Mouse (Mus musculus): ENCODE results near the gene Erbb2. TPM values are rescaled to one million over a fixed set of nuclear protein-coding genes. Genes with fewer than 3 reads are reported as not detected.
A peak's percentile ranks its signal among the peaks of the same experiment; 100 is the strongest.

Gene Erbb2
- 23.3 TPM in 2 replicates for polyA plus RNA-seq (2016; fragmentation: Nextera tagmentation; extraction: Ambion mirVana)

GRCm38 (mm10) chr11:98412273-98412796 is at the start of gene Erbb2:
Erbb2 (plus strand) TSS chr11:98412470.
- Histone ChIP-seq H3K9me3 (no peaks in the 10 kb centered on the region), H3K4me1 (replicated peaks) (peaks cover 61% of the 10 kb centered on the region), H3K27me3 (ENCODE audit: insufficient read depth, poor library complexity, severe bottlenecking) (peaks cover 56% of the 10 kb centered on the region), H3K27ac (peak within 1 kb of the TSS; percentile 93), H3K36me3 (no peaks in the 10 kb centered on the region), H3K4me3 (peak within 1 kb of the TSS; percentile 76)
- DNase-seq (ENCODE audit: low spot score) = peak; percentile 85
- WGBS = under 1% methylated on average over 49 of the region's 49 CpGs

GRCm38 (mm10) chr11:98363817-98364216 is 48.5 kb upstream of the Erbb2 start:
- 87% methylated on average over 5 of the region's 5 CpGs for WGBS
- Histone ChIP-seq H3K27ac (no peak overlapping the region), H3K27me3 (ENCODE audit: insufficient read depth, poor library complexity, severe bottlenecking) (no peaks in the 10 kb centered on the region), H3K9me3 (no peaks in the 10 kb centered on the region), H3K4me3 (no peak overlapping the region), H3K4me1 (replicated peaks) (peaks cover 40% of the 10 kb centered on the region), H3K36me3 (peaks cover 13% of the 10 kb centered on the region; the same call in 1 of the 2 replicates)
- no peak for DNase-seq (ENCODE audit: low spot score)

- 96% methylated on average over 5 of the region's 5 CpGs for WGBS
- Histone ChIP-seq H3K4me3 (no peak overlapping the region), H3K27me3 (ENCODE audit: insufficient read depth, poor library complexity, severe bottlenecking) (no peaks in the 10 kb centered on the region), H3K4me1 (replicated peaks) (peaks cover 34% of the 10 kb centered on the region), H3K27ac (no peak overlapping the region), H3K9me3 (no peaks in the 10 kb centered on the region), H3K36me3 (peaks cover 13% of the 10 kb centered on the region; the same call in 1 of the 2 replicates)
- no peak for DNase-seq (ENCODE audit: low spot score)
These were observed 47.9 kb upstream of the Erbb2 start for GRCm38 (mm10) chr11:98364410-98364809.

- no peaks in the 10 kb centered on the region for H3K9me3 ChIP-seq
These were observed 46.0 kb upstream of the Erbb2 start for GRCm38 (mm10) chr11:98366290-98366689.

GRCm38 (mm10) chr11:98367171-98367862 is 45.0 kb upstream of the Erbb2 start:
- no peaks in the 10 kb centered on the region for H3K9me3 ChIP-seq
- 84% methylated on average over 10 of the region's 10 CpGs for WGBS

More at GRCm38 (mm10) chr11:98366290-98366689, 46.0 kb upstream of the Erbb2 start:
- WGBS = 80% methylated on average over 10 of the region's 10 CpGs
- H3K4me1 ChIP-seq (replicated peaks) = peaks cover 32% of the 10 kb centered on the region
- H3K27me3 ChIP-seq (ENCODE audit: insufficient read depth, poor library complexity, severe bottlenecking) = no peaks in the 10 kb centered on the region
- no peak overlapping the region for H3K27ac ChIP-seq
- H3K4me3 ChIP-seq = no peak overlapping the region
- DNase-seq (ENCODE audit: low spot score) = no peak
- peaks cover 13% of the 10 kb centered on the region; the same call in 1 of the 2 replicates for H3K36me3 ChIP-seq

GRCm38 (mm10) chr11:98367863-98368186 is 44.4 kb upstream of the Erbb2 start:
- H3K4me1 ChIP-seq (replicated peaks) = peaks cover 32% of the 10 kb centered on the region
- no peak overlapping the region for H3K27ac ChIP-seq
- no peak overlapping the region for H3K4me3 ChIP-seq
- H3K27me3 ChIP-seq (ENCODE audit: insufficient read depth, poor library complexity, severe bottlenecking) = no peaks in the 10 kb centered on the region
- no peak for DNase-seq (ENCODE audit: low spot score)
- peaks cover 13% of the 10 kb centered on the region; the same call in 1 of the 2 replicates for H3K36me3 ChIP-seq
- 90% methylated on average over 7 of the region's 7 CpGs for whole genome bisulfite sequencing
- H3K9me3 ChIP-seq = no peaks in the 10 kb centered on the region

More at GRCm38 (mm10) chr11:98367171-98367862, 45.0 kb upstream of the Erbb2 start:
- DNase-seq (ENCODE audit: low spot score) = no peak
- Histone ChIP-seq H3K27ac (no peak overlapping the region), H3K27me3 (ENCODE audit: insufficient read depth, poor library complexity, severe bottlenecking) (no peaks in the 10 kb centered on the region), H3K4me3 (no peak overlapping the region), H3K36me3 (peaks cover 13% of the 10 kb centered on the region; the same call in 1 of the 2 replicates), H3K4me1 (replicated peaks) (peaks cover 32% of the 10 kb centered on the region)

- Histone ChIP-seq H3K27me3 (ENCODE audit: insufficient read depth, poor library complexity, severe bottlenecking) (no peaks in the 10 kb centered on the region), H3K27ac (no peak overlapping the region), H3K36me3 (peaks cover 16% of the 10 kb centered on the region), H3K4me1 (replicated peaks) (peaks cover 35% of the 10 kb centered on the region), H3K4me3 (no peak overlapping the region), H3K9me3 (no peaks in the 10 kb centered on the region)
- 80% methylated on average over 6 of the region's 6 CpGs for WGBS
- no peak for DNase-seq (ENCODE audit: low spot score)
These were observed 42.9 kb upstream of the Erbb2 start for GRCm38 (mm10) chr11:98369337-98369736.

GRCm38 (mm10) chr11:98370588-98370987 is 41.7 kb upstream of the Erbb2 start:
- H3K9me3 ChIP-seq = no peaks in the 10 kb centered on the region
- 79% methylated on average over 2 of the region's 2 CpGs for WGBS
- H3K36me3 ChIP-seq = peaks cover 28% of the 10 kb centered on the region
- H3K4me3 ChIP-seq = no peak overlapping the region
- no peak for DNase-seq (ENCODE audit: low spot score)
- H3K27me3 ChIP-seq (ENCODE audit: insufficient read depth, poor library complexity, severe bottlenecking) = no peaks in the 10 kb centered on the region
- peaks cover 44% of the 10 kb centered on the region for H3K4me1 ChIP-seq (replicated peaks)
- peak overlapping the region; percentile 88 for H3K27ac ChIP-seq

GRCm38 (mm10) chr11:98371556-98372240 is 40.6 kb upstream of the Erbb2 start:
- H3K4me1 ChIP-seq (replicated peaks) = peaks cover 44% of the 10 kb centered on the region
- H3K9me3 ChIP-seq = no peaks in the 10 kb centered on the region
- no peaks in the 10 kb centered on the region for H3K27me3 ChIP-seq (ENCODE audit: insufficient read depth, poor library complexity, severe bottlenecking)
- H3K36me3 ChIP-seq = peaks cover 34% of the 10 kb centered on the region
- 23% methylated on average over 10 of the region's 10 CpGs for WGBS
- DNase-seq (ENCODE audit: low spot score) = peak; percentile 72
- peak overlapping the region; percentile 88 for H3K27ac ChIP-seq
- H3K4me3 ChIP-seq = peak overlapping the region; percentile 38

GRCm38 (mm10) chr11:98372406-98372805 is 39.9 kb upstream of the Erbb2 start:
- H3K36me3 ChIP-seq = peaks cover 40% of the 10 kb centered on the region
- no peaks in the 10 kb centered on the region for H3K9me3 ChIP-seq
- peak overlapping the region; percentile 88 for H3K27ac ChIP-seq
- H3K4me1 ChIP-seq (replicated peaks) = peaks cover 44% of the 10 kb centered on the region
- peak; percentile 74 for DNase-seq (ENCODE audit: low spot score)
- H3K4me3 ChIP-seq = peak overlapping the region; percentile 38
- H3K27me3 ChIP-seq (ENCODE audit: insufficient read depth, poor library complexity, severe bottlenecking) = no peaks in the 10 kb centered on the region
- 6% methylated on average over 2 of the region's 2 CpGs for WGBS

- Histone ChIP-seq H3K27me3 (ENCODE audit: insufficient read depth, poor library complexity, severe bottlenecking) (no peaks in the 10 kb centered on the region), H3K9me3 (no peaks in the 10 kb centered on the region), H3K36me3 (peaks cover 48% of the 10 kb centered on the region), H3K27ac (no peak overlapping the region), H3K4me1 (replicated peaks) (peaks cover 44% of the 10 kb centered on the region), H3K4me3 (no peak overlapping the region)
- WGBS = 91% methylated on average over 6 of the region's 6 CpGs
- no peak for DNase-seq (ENCODE audit: low spot score)
These were observed 39.0 kb upstream of the Erbb2 start for GRCm38 (mm10) chr11:98373244-98373643.

- 83% methylated on average over 8 of the region's 8 CpGs for WGBS
- Histone ChIP-seq H3K4me3 (no peak overlapping the region), H3K4me1 (replicated peaks) (peaks cover 44% of the 10 kb centered on the region), H3K36me3 (peaks cover 59% of the 10 kb centered on the region), H3K27ac (no peak overlapping the region), H3K27me3 (ENCODE audit: insufficient read depth, poor library complexity, severe bottlenecking) (no peaks in the 10 kb centered on the region), H3K9me3 (no peaks in the 10 kb centered on the region)
- no peak for DNase-seq (ENCODE audit: low spot score)
These were observed 38.0 kb upstream of the Erbb2 start for GRCm38 (mm10) chr11:98374266-98374665.

GRCm38 (mm10) chr11:98376756-98377155 is 35.5 kb upstream of the Erbb2 start:
- Histone ChIP-seq H3K27ac (no peak overlapping the region), H3K9me3 (no peaks in the 10 kb centered on the region), H3K4me1 (replicated peaks) (peaks cover 22% of the 10 kb centered on the region), H3K36me3 (peaks cover 84% of the 10 kb centered on the region), H3K27me3 (ENCODE audit: insufficient read depth, poor library complexity, severe bottlenecking) (no peaks in the 10 kb centered on the region), H3K4me3 (no peak overlapping the region)
- no peak for DNase-seq (ENCODE audit: low spot score)
- 66% methylated on average over 5 of the region's 5 CpGs for WGBS
